Mouse (Mus musculus) MEL (cell line): ENCODE results near the gene Igfbp3.

ENCODE experiments used
- CHD1 ChIP-seq: IDR thresholded peaks from 2 replicates; pipeline ENCODE4 v1.6.1; 2012; ENCODE audit warnings: low read depth, mild to moderate bottlenecking, inconsistent platforms, low read length, improper control_type of control experiment
- CTCF ChIP-seq, 3 experiments: IDR thresholded peaks in 2 of 3; conservative IDR thresholded peaks in 1 of 3; 2 replicates each; pipeline ENCODE4 v1.5.1; 2011 to 2012; ENCODE audit warnings: low read length in 3 of 3, low read depth in 2 of 3, mild to moderate bottlenecking in 2 of 3, improper control_type of control experiment in 1 of 3, inconsistent platforms in 1 of 3, mixed read lengths in 1 of 3, moderate library complexity in 1 of 3; ENCODE audit not compliant: control insufficient read depth in 1 of 3, insufficient read depth in 1 of 3, poor library complexity in 1 of 3, severe bottlenecking in 1 of 3
- EP300 ChIP-seq, 2 experiments: IDR thresholded peaks; 2 replicates each; pipeline ENCODE4 v1.6.1; 2011; ENCODE audit warnings: improper control_type of control experiment in 2 of 2, low read length in 2 of 2, low read depth in 1 of 2, mild to moderate bottlenecking in 1 of 2
- GATA1 ChIP-seq: IDR thresholded peaks from 2 replicates; pipeline ENCODE4 v1.6.1; 2011; ENCODE audit warnings: low read depth, low read length, improper control_type of control experiment
- MAFK ChIP-seq: IDR thresholded peaks from 2 replicates; pipeline ENCODE4 v1.6.1; 2011; ENCODE audit warnings: low read depth, mild to moderate bottlenecking, low read length, improper control_type of control experiment, borderline replicate concordance
- MAX ChIP-seq: IDR thresholded peaks from 2 replicates; pipeline ENCODE4 v1.6.1; 2011; ENCODE audit warnings: low read length, improper control_type of control experiment
- NRF1 ChIP-seq: IDR thresholded peaks from 2 replicates; pipeline ENCODE4 v1.6.1; 2014; ENCODE audit warnings: low read depth, mild to moderate bottlenecking, inconsistent platforms, low read length, improper control_type of control experiment, moderate library complexity; ENCODE audit not compliant: poor library complexity, insufficient read depth, severe bottlenecking
- POLR2A ChIP-seq, 2 experiments: IDR thresholded peaks; 2 replicates each; pipeline ENCODE4 v1.6.1; 2011 to 2012; ENCODE audit warnings: low read length in 2 of 2, mild to moderate bottlenecking in 2 of 2, control low read depth in 1 of 2, improper control_type of control experiment in 1 of 2, low read depth in 1 of 2, moderate library complexity in 1 of 2; ENCODE audit not compliant: control insufficient read depth in 1 of 2, insufficient read depth in 1 of 2, poor library complexity in 1 of 2
- SIN3A ChIP-seq: IDR thresholded peaks from 2 replicates; pipeline ENCODE4 v1.6.1; 2012; ENCODE audit warnings: low read length, improper control_type of control experiment, inconsistent platforms
- UBTF ChIP-seq: IDR thresholded peaks from 2 replicates; pipeline ENCODE4 v1.6.1; 2012; ENCODE audit warnings: low read depth, mild to moderate bottlenecking, inconsistent platforms, low read length, improper control_type of control experiment, moderate library complexity, borderline replicate concordance; ENCODE audit not compliant: insufficient read depth
- USF1 ChIP-seq: IDR thresholded peaks from 2 replicates; pipeline ENCODE4 v1.6.1; 2014; ENCODE audit warnings: low read depth, mild to moderate bottlenecking, inconsistent platforms, low read length, improper control_type of control experiment, moderate library complexity
- ZC3H11A ChIP-seq: IDR thresholded peaks from 2 replicates; pipeline ENCODE4 v1.6.1; 2012; ENCODE audit warnings: low read depth, mild to moderate bottlenecking, inconsistent platforms, low read length, improper control_type of control experiment

DNA sequence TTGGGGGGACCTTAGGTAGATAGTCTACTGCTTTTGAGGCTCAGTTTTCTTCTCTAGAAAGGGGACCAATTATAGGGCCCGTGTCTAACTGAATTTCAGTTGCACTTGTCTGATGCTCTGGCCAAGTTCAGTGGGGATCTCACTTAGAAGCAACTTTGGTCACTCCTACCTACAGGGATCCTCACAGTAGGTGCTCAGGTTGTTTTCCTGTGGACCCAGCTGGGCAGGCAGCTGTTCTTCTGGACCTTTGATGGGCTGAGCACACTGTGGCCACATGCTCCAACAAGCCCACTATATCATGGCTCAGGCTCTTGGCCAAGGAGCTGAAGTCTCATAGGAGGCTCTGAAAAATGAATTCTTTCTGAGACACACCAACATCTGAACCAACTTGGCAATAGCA is 31.1 kb upstream of the Igfbp3 start:
- TF ChIP-seq CTCF (IDR thresholded peaks at IDR 0.05 in 2 of 3, conservative IDR thresholded peaks at IDR 0.05 in 1 of 3; ENCODE audit: control insufficient read depth in 1 of 3, insufficient read depth in 1 of 3, low read depth in 2 of 3, low read length in 3 of 3, poor library complexity in 1 of 3, severe bottlenecking in 1 of 3) (no peak), POLR2A (IDR thresholded peaks at IDR 0.05; ENCODE audit: control insufficient read depth in 1 of 2, insufficient read depth in 1 of 2, low read depth in 1 of 2, low read length in 2 of 2, poor library complexity in 1 of 2) (no peak), NRF1 (no peak), EP300 (IDR thresholded peaks at IDR 0.05; ENCODE audit: low read depth in 1 of 2, low read length in 2 of 2) (no peak), CHD1 (no peak), MAX (no peak), MAFK (no peak), USF1 (no peak), GATA1 (no peak), SIN3A (no peak), ZC3H11A (no peak), UBTF (no peak)
